Mouse (Mus musculus) left cerebral cortex, adult 9 months (tissue): Measurements from ENCODE around the gene Acox3.

Source experiments
- DNase-seq, 2 experiments: peaks; one replicate each; pipeline ENCODE4 v3.0.0; 2022; ENCODE audit warnings: low spot score in 2 of 2

Gene Acox3

DNA sequence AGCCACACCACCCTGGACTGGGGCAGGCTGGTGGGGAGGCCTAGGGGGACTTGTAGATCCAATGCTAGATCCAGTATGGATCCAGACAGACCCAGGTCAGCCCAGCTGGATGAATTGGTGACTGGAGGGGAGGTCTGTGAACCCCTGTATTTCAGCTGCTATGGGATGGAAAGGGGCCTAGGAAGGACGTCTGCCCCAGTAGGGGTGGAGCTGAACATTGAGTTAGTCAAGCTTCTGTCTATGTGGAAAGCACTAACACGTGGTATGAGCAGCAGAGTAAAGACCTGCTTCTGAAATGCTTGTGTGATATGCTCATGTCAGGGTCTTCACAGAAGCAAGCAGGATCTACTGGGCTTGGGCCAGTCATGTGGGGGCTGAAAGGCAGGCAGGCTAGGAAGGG lies 65.4 kb downstream of the Acox3 start:
- no peak for DNase-seq

DNA sequence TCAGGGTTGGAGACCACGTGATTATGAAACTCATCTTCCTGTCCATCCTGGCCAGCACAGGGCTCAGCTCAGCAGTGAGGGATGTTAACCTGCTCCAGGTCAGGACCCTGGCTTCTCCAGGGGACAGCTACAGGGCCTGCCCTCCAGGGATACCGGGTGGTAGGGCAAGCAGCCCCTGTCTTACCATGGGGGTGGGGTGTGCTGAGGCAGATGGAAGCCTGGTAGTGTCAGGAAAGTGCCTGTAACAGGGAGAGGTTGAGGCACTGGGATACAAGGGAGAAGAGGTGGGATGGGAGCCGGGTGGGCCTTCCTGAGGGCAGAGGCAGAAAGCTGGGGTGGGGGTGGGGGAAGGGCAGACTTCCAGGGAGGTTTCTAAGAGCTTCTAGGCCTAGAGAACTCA lies 69.5 kb downstream of the Acox3 start:
- DNase-seq = no peak

DNA sequence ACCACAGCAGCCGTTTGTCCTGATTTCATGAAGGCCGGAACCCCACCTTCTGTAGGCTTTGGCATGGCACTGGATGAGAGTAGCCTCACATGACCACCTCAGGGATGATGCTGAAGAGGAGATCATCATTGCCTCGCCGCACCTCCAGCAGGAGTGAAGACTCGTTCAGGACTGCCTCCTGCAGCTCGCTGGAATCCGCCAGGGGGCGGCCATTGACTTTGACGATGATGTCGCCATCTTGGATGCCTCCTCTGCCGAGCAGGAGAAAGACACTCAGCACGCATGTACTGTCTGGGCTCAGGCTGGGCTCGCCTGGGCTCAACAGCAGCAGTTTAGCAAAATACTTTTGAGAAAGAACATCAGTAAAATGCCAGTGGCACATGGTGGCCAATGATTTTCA lies 70.0 kb downstream of the Acox3 start:
- DNase-seq = no peak

DNA sequence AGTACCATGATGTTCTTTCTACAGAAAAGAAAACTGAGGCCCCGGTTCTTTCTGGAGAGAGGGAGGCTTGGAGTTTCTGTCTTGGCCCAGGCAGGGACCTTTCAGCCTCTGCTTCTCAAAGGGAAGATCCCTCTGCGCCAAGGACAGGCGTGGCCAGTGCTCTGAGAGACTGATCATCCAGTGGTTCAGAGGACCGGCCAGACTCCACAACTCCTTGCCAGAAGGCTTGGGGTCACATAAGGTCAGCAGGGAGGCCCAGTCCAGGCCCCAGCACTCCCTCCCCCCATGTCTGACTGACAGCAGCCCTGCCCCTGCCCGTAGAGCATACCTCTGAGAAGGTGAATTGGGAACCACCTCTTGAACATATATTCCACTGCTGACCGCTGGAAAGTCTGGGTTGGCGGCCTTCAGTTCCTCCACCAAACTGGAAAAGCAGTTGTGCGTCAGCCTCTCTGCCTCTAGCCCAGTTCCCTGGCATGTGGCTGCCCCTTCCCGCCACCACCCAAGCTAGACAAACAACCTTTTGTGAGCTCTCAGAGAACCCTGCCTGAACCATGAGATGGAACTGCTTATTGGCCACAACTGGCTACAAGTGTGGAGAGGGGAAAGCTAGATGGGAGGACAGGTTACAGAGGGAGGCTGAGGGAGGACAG lies 71.0 kb downstream of the Acox3 start:
- no peak for DNase-seq

DNA sequence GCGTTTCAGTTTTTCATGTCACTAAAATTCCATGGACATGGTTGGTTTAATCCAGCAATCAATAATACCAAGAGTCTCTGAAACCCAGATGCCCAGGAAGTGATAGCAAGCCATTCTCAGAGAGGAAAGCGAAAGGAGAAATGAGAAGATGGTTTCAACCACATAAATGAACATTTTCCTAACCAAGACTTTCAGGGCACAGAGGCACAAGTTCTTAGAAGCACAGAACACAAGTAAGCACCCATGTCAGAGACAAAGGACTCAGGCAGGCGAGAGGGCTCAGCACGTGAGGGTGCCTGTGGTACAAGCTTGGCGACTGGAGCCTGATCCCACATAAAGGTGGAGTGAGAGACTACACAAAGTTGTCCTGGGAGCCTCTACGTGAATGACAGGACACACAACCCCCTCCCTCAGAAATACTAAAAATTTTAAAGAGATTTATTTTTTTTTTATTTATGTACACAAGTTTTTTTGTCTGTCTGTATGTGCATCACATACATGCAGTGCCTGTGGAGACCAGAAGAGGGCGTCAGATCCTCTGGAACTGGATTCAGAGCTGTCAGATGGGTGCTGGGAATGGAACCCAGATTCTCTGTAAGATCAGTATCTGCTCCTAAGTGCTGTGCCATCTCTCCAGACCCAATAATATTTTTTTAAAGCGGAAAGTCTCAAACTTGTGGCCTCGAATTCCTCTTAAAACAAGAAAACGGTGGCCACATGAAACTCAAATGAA lies 73.1 kb downstream of the Acox3 start:
- no peak for DNase-seq

DNA sequence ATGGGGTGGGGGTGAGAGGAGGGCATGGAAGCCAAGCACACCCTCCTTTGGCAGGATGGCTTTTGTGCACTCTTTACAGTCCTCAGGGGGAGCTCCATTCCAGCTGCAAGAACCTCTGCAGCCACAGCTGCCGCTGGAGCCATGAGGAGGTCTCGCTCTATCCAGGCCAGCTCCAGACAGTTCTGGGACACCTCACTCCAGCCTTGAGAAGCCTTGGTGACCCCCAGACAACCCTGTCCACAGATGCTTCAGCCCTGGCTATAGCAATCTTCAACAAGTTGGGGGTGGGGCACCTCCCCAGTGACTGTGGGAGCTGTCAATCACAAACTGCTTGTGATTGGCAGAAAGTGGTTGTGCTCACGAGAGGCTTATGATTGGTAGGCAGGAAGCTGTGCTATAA lies 76.7 kb downstream of the Acox3 start:
- DNase-seq = no peak

DNA sequence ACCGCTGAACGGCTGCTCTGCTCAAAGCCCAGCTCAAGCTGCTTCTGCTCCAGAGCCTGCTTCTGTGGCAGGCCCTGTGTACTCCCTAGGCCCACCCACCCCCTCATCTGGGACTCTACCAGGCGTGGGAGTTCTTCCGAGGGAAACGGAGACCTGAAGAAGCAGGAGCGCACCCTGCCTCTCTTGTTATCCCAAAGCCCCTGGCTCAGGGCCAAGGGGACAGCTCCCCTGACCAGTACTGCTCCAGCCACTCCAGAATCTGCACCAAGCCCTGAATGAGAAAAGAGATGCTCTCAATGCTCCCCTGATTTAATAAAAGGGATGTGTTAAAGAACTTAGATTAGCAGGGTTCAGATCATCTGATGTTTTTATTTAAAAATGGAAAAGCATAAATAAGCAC lies 78.4 kb downstream of the Acox3 start:
- DNase-seq = no peak

DNA sequence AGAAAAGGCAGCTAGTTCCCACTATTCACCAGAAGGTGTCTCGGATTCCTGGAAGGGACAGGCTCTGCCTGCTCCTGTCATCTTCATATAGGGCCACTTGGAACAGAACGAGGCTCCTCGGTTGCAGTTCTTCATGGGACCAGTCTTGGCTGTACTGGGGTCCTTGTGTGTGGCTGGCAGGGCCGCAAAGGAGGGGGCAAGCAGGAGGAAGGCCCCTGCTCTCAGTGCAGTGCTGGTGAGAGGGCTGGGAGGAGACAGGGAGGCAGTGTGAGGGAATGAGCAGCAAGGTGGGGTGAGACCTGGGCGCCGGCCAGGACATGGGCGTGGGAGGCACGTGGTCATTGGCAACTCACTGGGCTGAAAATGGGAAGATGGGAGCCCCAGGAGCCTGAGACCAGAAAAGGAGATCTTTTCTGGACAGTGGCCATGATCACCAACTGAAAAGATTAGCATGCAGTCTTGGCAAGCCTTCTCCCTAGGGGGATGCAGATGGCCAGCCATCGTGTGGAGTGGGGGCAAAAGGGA lies 79.2 kb downstream of the Acox3 start:
- no peak for DNase-seq
